Mouse (Mus musculus) kidney, adult 2 months (tissue): ENCODE results near the gene Hspb1. TPM values are rescaled to one million over a fixed set of nuclear protein-coding genes. Genes with fewer than 3 reads are reported as not detected.

ENCODE experiments used
- DNase-seq: peaks from one replicate; pipeline ENCODE4 v3.0.0; 2021
- H3K27ac ChIP-seq: fragments of 200-500 bp; 2 replicates; pipeline ENCODE4 v1.5.1; 2012; ENCODE audit warnings: low read depth, low read length, control low read depth, inconsistent platforms; ENCODE audit not compliant: insufficient read depth
- H3K27me3 ChIP-seq: fragments of 200-500 bp; replicated peaks from 2 replicates; pipeline ENCODE4 v1.6.1; 2012; ENCODE audit warnings: mild to moderate bottlenecking, moderate library complexity, low read length, inconsistent platforms; ENCODE audit not compliant: control insufficient read depth, insufficient read depth
- H3K36me3 ChIP-seq: fragments of 200-500 bp; 2 replicates; pipeline ENCODE4 v1.6.1; 2012; ENCODE audit warnings: mild to moderate bottlenecking, moderate library complexity, low read length, inconsistent platforms; ENCODE audit not compliant: control insufficient read depth, insufficient read depth
- H3K4me1 ChIP-seq: fragments of 200-500 bp; 2 replicates; pipeline ENCODE4 v1.6.1; 2011; ENCODE audit warnings: low read length; ENCODE audit not compliant: control insufficient read depth, insufficient read depth
- H3K4me3 ChIP-seq: fragments of 200-500 bp; 2 replicates; pipeline ENCODE4 v1.5.1; 2011; ENCODE audit warnings: mild to moderate bottlenecking, low read depth, low read length, control low read depth; ENCODE audit not compliant: insufficient read depth
- CTCF ChIP-seq: fragments of 200-500 bp; conservative IDR thresholded peaks from 2 replicates; pipeline ENCODE4 v1.5.1; 2011; ENCODE audit warnings: low read depth, mild to moderate bottlenecking, control low read depth, low read length, moderate library complexity, mixed read lengths; ENCODE audit not compliant: insufficient read depth, insufficient read length
- POLR2A ChIP-seq: fragments of 200-500 bp; IDR thresholded peaks from one replicate; pipeline ENCODE4 v1.6.1; 2011; ENCODE audit warnings: low read depth, low read length, control low read depth
- WGBS: fragments of 180-500 bp; shearing (Covaris S2); methylation state at CpG from one replicate; pipeline ENCODE4 v1.1.7; 2018; 5-methylcytosine and 5-hydroxymethylcytosine counted together
- polyA plus RNA-seq: library from polyadenylated mRNA; depleted of rRNA; stranded (reverse); fragments of >200 nt; gene quantifications from 2 replicates; pipeline ENCODE4 v1.2.3, GENCODE M21; 2012

Hspb1 gene
- polyA plus RNA-seq, 1 experiment = 77.8 TPM

DNA sequence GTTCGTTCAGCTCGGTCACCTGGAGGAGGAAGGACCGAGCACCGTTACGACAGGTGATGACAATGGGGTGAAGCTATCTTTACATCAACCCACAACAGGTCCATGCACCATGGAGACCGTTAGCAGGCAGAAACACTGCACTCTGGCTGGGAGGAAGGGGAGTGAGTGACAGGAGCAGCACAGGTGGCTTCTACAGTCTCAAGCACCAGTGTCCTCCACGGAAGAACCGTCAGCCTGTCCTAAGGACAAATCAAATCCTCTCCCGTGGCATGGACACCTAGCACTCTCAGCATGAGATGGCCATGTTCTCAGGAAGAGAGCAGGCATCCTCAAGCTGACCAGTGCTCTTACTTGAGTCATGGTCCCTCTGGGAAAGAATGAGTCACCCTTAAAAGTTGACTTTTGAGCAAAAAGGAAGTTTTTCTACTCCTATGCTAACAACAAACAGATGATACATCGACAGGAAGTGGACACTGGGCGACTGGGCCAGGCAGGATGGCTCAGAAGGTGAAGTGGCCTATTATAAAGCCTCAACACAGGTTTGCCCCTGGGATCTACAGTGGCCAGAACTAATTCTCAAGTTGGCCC, 24.0 kb downstream of the Hspb1 start:
- no peaks in the 10 kb centered on the region; the same call in 1 of the 2 replicates for H3K4me1 ChIP-seq
- no peak for DNase-seq
- H3K27ac ChIP-seq = no peak overlapping the region
- peaks cover 5% of the 10 kb centered on the region; the same call in 1 of the 2 replicates for H3K36me3 ChIP-seq
- WGBS = 81% methylated on average over 11 of the region's 11 CpGs
- H3K4me3 ChIP-seq = no peak overlapping the region
- TF ChIP-seq CTCF = no peak
- no peak for TF ChIP-seq POLR2A
- H3K27me3 ChIP-seq = no peaks in the 10 kb centered on the region

GRCm38 (mm10) chr5:135913201-135913600, 25.5 kb downstream of the Hspb1 start:
- Histone ChIP-seq H3K4me1 (no peaks in the 10 kb centered on the region; the same call in 1 of the 2 replicates), H3K27ac (no peak overlapping the region), H3K4me3 (no peak overlapping the region), H3K36me3 (peaks cover 5% of the 10 kb centered on the region; the same call in 1 of the 2 replicates), H3K27me3 (no peaks in the 10 kb centered on the region)
- TF ChIP-seq POLR2A (no peak), CTCF (no peak)
- whole genome bisulfite sequencing = 64% methylated on average over 5 of the region's 5 CpGs
- DNase-seq = no peak

DNA sequence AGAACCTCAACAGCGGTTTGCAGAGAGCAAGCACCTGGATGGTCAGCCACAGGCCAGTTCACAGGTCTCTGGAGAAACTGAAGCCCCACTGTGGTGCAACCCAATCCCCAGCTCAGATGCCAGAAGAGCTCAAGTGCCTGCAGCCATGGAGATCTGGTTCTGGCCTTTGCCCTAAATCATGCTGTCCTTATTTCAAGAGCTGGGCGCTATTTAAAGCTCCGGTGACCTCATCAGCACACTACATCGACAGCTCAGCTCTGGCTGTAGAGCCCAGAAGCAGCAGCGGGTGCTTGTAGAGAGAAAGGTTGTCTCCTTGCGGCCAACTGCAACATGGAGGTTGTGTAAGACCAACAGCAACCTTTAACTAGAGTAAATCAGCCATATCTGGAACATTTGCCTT, 26.4 kb downstream of the Hspb1 start:
- peak; percentile 50 for DNase-seq
- no peak overlapping the region for H3K4me3 ChIP-seq
- H3K4me1 ChIP-seq = no peaks in the 10 kb centered on the region; the same call in 1 of the 2 replicates
- TF ChIP-seq CTCF = no peak; the same call in 1 of the 2 replicates
- no peak for TF ChIP-seq POLR2A
- H3K36me3 ChIP-seq = peaks cover 5% of the 10 kb centered on the region; the same call in 1 of the 2 replicates
- no peak overlapping the region for H3K27ac ChIP-seq
- no peaks in the 10 kb centered on the region for H3K27me3 ChIP-seq
- WGBS = 43% methylated on average over 6 of the region's 6 CpGs

GRCm38 (mm10) chr5:135916051-135916565, 28.4 kb downstream of the Hspb1 start:
- H3K4me1 ChIP-seq = peaks cover 4% of the 10 kb centered on the region; the same call in 1 of the 2 replicates
- no peak overlapping the region for H3K4me3 ChIP-seq
- TF ChIP-seq POLR2A (no peak), CTCF (no peak)
- WGBS = 55% methylated on average over 6 of the region's 6 CpGs
- no peaks in the 10 kb centered on the region for H3K36me3 ChIP-seq
- H3K27ac ChIP-seq = no peak overlapping the region
- DNase-seq = peak; percentile 43
- no peaks in the 10 kb centered on the region for H3K27me3 ChIP-seq

- peaks cover 4% of the 10 kb centered on the region; the same call in 1 of the 2 replicates for H3K4me1 ChIP-seq
- 76% methylated on average over 3 of the region's 3 CpGs for WGBS
- H3K27ac ChIP-seq = no peak overlapping the region
- H3K36me3 ChIP-seq = no peaks in the 10 kb centered on the region
- TF ChIP-seq CTCF (no peak), POLR2A (no peak)
- H3K27me3 ChIP-seq = no peaks in the 10 kb centered on the region
- H3K4me3 ChIP-seq = no peak overlapping the region
- peak; percentile 56 for DNase-seq
These were observed 28.9 kb downstream of the Hspb1 start for GRCm38 (mm10) chr5:135916601-135917000.

- Histone ChIP-seq H3K4me3 (no peak overlapping the region), H3K27me3 (no peaks in the 10 kb centered on the region), H3K4me1 (peaks cover 4% of the 10 kb centered on the region; the same call in 1 of the 2 replicates), H3K36me3 (no peaks in the 10 kb centered on the region; the same call in 1 of the 2 replicates), H3K27ac (no peak overlapping the region)
- 87% methylated on average over 8 of the region's 8 CpGs for WGBS
- TF ChIP-seq POLR2A (no peak), CTCF (0 out of 2 replicates have a peak, but pooled peaks have one; percentile 18)
- peak; percentile 46 for DNase-seq
These were observed 29.8 kb downstream of the Hspb1 start for GRCm38 (mm10) chr5:135917327-135918058.

DNA sequence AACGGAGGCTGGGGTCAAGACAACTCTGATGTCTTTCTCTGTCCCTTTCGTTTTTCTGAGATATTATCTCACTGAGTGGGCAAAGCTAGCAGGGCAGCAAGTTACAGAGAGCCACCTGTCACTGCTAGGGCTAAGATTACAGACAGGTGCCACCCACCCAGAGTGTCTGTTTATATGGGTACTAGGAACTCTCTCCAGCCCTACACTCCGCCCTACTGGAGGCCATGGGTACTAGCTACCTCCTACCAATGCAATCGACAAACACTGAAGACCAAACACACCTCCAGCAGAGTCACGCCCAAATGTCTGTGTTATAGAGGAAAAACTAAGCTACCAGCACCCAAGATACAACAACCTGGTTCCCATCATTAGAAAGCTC, 30.3 kb downstream of the Hspb1 start:
- Histone ChIP-seq H3K27me3 (no peaks in the 10 kb centered on the region), H3K36me3 (no peaks in the 10 kb centered on the region; the same call in 1 of the 2 replicates), H3K4me3 (no peak overlapping the region), H3K27ac (no peak overlapping the region), H3K4me1 (peaks cover 4% of the 10 kb centered on the region; the same call in 1 of the 2 replicates)
- 89% methylated on average over 5 of the region's 5 CpGs for WGBS
- DNase-seq = no peak
- TF ChIP-seq CTCF (no peak), POLR2A (no peak)
